Mouse (Mus musculus) heart, embryonic 14.5 days (tissue): ENCODE data around the gene B3gnt6. TPM values are rescaled to one million over a fixed set of nuclear protein-coding genes. Genes with fewer than 3 reads are reported as not detected.
A peak's percentile ranks its signal among the peaks of the same experiment; 100 is the strongest.

Source experiments
- ATAC-seq: fragments of 200-750 bp; cut with Nextera tagmentation; 2 replicates; pipeline ENCODE4 v1.8.0; 2017; ENCODE audit warnings: low read depth, moderate TSS enrichment; ENCODE audit not compliant: insufficient number of reproducible peaks, insufficient read depth, low FRiP score
- H3K27ac ChIP-seq, 2 experiments: fragments of 200-500 bp in 1 of 2; fragments of 300-500 bp in 1 of 2; sonication (generic) in 1 of 2; replicated peaks in 1 of 2; 2 replicates each; pipeline ENCODE4 v1.5.1; 2012 to 2014; ENCODE audit warnings: low read depth in 2 of 2, low read length in 2 of 2, control low read depth in 1 of 2, mild to moderate bottlenecking in 1 of 2, mixed read lengths in 1 of 2; ENCODE audit not compliant: control insufficient read depth in 1 of 2, insufficient read depth in 1 of 2
- H3K27me3 ChIP-seq: fragments of 300-500 bp; sonication (generic); 2 replicates; pipeline ENCODE4 v1.6.1; 2014; ENCODE audit warnings: mild to moderate bottlenecking, low read length, control low read depth; ENCODE audit not compliant: control insufficient read depth, insufficient read depth
- H3K36me3 ChIP-seq: fragments of 300-500 bp; sonication (generic); 2 replicates; pipeline ENCODE4 v1.6.1; 2014; ENCODE audit warnings: mild to moderate bottlenecking, control low read depth, low read length, mixed read lengths; ENCODE audit not compliant: control insufficient read depth, insufficient read depth
- H3K4me1 ChIP-seq, 2 experiments: fragments of 200-500 bp in 1 of 2; fragments of 300-500 bp in 1 of 2; sonication (generic) in 1 of 2; 2 replicates each; pipeline ENCODE4 v1.6.1; 2012 to 2014; ENCODE audit warnings: low read length in 2 of 2, control low read depth in 1 of 2, mixed read lengths in 1 of 2; ENCODE audit not compliant: control insufficient read depth in 2 of 2, insufficient read depth in 2 of 2
- H3K4me2 ChIP-seq: fragments of 300-500 bp; sonication (generic); 2 replicates; pipeline ENCODE4 v1.6.1; 2014; ENCODE audit warnings: mild to moderate bottlenecking, low read length
- H3K4me3 ChIP-seq, 2 experiments: fragments of 200-500 bp in 1 of 2; fragments of 300-500 bp in 1 of 2; sonication (generic) in 1 of 2; 2 replicates each; pipeline ENCODE4 v1.5.1; 2012 to 2014; ENCODE audit warnings: low read length in 2 of 2, mild to moderate bottlenecking in 2 of 2, control low read depth in 1 of 2, low read depth in 1 of 2, moderate library complexity in 1 of 2; ENCODE audit not compliant: control insufficient read depth in 1 of 2, insufficient read depth in 1 of 2
- H3K9ac ChIP-seq: fragments of 300-500 bp; sonication (generic); 2 replicates; pipeline ENCODE4 v1.6.1; 2014; ENCODE audit warnings: mild to moderate bottlenecking, low read length
- H3K9me3 ChIP-seq: fragments of 300-500 bp; sonication (generic); 2 replicates; pipeline ENCODE4 v1.6.1; 2016; ENCODE audit warnings: low read length, control low read depth; ENCODE audit not compliant: control insufficient read depth
- WGBS: fragments of 180-500 bp; shearing (Covaris S2); extraction: QIAGEN DNeasy Blood & Tissue Kit; methylation state at CpG from one replicate; pipeline ENCODE4 v1.1.7; 2014; 5-methylcytosine and 5-hydroxymethylcytosine counted together
- polyA plus RNA-seq: library from polyadenylated mRNA; unstranded; fragments of >200 nt; fragmentation: Nextera tagmentation; extraction: Ambion mirVana; gene quantifications from 2 replicates; pipeline ENCODE4 v1.2.1, GENCODE M21; 2014

The B3gnt6 gene
- polyA plus RNA-seq, 1 experiment from 2014 or later, result 0.11 TPM

DNA sequence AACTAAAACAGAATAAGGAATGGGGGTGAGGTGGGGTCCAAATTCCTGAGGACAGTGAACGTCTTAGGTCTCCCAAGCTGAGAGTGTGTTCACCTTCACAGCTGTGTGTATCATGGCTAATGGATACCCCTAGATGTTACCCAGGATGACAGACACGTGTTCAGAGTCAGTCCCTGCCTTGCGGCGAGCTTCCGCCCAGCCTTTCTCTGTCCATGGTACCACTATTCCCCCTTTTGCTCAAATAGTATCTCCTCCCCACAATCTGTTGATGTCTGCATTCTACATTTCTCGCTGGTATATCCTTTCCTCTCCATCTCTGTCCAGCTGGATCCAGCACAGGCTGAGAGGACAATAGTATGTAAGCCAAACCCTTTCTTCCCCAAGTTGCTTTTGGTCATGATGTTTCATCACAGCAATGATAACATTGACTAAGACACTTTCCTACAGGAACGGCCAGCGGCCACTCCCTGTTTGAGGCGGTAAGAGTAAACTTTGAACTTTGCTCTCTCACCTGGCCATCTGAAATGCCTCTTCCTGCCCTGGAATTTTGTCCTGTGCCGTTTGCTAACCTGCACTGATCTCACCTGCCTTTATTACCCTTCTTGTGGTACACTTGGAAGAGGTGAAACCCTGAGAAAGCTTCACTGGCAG is 4.0 kb downstream of the B3gnt6 start:
- H3K4me1 ChIP-seq, result peaks cover 7 to 13% of the 10 kb centered on the region in 2 experiments; a peak in 3 of 4 replicates
- 29% methylated on average over 10 of the region's 10 CpGs for WGBS
- no peak overlapping the region for H3K27ac ChIP-seq
- H3K4me3 ChIP-seq, result no peak overlapping the region
- no peaks in the 10 kb centered on the region for H3K9me3 ChIP-seq
- no peaks in the 10 kb centered on the region for H3K36me3 ChIP-seq
- no peak for ATAC-seq
- H3K9ac ChIP-seq, result no peak overlapping the region
- H3K4me2 ChIP-seq, result no peak overlapping the region
- H3K27me3 ChIP-seq, result peaks cover 39% of the 10 kb centered on the region

DNA sequence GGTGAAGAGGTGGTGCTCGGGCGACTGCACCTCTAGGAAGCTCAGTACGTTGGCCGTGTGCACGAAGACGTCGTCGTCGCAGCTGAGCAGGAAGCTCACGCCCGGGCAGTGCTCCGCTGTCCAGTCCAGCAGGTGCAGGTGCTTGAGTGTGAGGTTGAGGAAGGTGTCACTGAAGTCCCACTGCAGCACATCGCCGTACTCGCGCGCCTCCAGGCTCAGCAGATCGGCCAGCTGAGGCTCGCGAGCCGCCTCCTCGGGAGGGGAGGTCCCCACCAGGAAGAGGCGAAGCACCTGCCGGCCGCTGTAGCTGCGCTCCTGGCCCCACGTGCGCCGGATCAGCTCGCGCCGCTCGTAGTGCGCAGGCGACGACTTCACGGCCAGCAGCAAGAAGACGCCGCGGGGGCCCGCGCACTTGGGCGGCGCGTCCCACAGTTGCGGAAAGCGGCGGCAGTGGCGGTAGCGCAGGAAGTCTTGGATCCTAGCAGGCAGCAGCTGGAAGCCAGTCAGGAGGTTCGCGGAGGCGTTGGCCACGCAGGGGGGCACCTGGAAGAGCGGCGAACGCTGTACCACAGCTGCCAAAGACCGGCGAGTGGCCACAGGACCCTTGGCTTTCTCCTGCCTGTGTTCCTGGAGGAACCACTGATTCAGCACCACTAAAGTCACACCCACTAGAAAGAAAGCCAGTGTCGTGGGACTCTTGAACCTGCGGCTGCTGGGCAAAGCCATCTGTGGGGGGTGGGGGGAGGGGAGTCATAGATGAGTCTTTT is 5.1 kb downstream of the B3gnt6 start:
- no peak for ATAC-seq
- H3K9ac ChIP-seq, result 0 out of 2 replicates have a peak overlapping the region, but pooled peaks have one; percentile 16
- peaks cover 39% of the 10 kb centered on the region for H3K27me3 ChIP-seq
- H3K4me3 ChIP-seq, result peak overlapping the region; percentile 23 to 41
- no peaks in the 10 kb centered on the region for H3K36me3 ChIP-seq
- peaks cover 7 to 13% of the 10 kb centered on the region in 2 experiments; a peak in 3 of 4 replicates for H3K4me1 ChIP-seq
- H3K4me2 ChIP-seq, result peak overlapping the region; percentile 77
- no peak overlapping the region for H3K27ac ChIP-seq
- H3K9me3 ChIP-seq, result no peaks in the 10 kb centered on the region
- 1% methylated on average over 60 of the region's 61 CpGs for WGBS

DNA sequence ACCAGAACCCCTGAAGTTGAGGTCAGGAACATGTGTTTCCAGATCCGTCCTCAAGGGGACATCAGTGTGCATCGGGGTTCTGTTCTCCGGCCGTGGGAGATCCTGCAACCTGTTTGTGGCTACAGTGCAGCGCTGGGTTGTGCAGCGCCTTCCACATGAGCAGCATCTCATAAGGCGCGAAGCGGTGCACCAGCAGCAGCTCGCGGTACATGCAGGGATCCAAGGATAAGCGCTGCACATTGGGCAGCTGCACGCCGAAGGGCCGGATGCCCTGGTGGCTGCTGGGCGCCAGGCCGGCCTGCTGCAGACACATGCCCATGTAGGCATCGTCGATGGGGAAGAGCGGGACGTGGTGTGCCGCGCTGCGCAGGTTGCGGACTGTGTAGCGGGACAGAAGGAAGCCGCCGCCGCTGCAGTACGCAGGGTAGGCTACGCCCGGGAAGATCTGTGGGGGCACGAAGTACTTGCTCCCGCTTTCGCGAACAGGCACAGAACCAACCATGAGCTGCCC is 5.7 kb downstream of the B3gnt6 start:
- no peak for ATAC-seq

DNA sequence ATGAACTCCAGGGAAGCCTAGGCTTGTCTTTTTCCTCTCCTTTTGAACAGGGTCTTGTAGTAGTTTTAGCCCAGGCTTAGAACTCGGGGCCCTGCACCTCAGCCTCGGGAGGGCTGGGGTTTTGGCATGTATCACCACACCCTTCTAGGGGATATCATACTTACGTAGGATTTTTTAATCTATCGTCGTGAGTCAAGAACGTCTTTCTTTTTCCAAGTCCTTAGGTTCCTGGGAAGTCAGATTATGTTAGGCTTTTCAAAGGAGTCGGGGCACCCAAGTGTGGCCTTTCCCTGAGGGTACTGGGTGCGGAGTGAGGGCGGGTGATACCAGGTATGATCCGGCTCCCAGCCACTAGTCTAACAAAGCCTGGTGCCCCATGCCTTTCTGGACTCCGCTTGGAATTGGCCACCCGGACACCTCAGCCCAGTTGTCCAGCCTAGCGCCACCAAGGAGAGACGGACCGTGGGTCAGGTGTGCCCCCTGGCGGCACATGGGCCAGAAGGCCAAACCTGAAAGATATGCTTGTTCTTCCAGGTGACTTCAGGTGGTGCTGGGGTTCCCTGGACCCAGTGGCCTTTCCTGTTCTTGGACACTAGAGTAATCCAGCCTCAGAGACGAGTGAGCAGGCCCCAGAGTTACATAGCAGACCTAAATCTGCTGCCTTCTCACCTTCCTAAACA is 7.6 kb downstream of the B3gnt6 start:
- no peak for ATAC-seq
- H3K4me1 ChIP-seq, result peaks cover 7 to 13% of the 10 kb centered on the region in 2 experiments; a peak in 3 of 4 replicates
- 58% methylated on average over 17 of the region's 17 CpGs for WGBS
- H3K9ac ChIP-seq, result no peak overlapping the region
- H3K27me3 ChIP-seq, result peaks cover 39% of the 10 kb centered on the region
- no peak overlapping the region for H3K4me2 ChIP-seq
- no peaks in the 10 kb centered on the region for H3K9me3 ChIP-seq
- no peak overlapping the region for H3K4me3 ChIP-seq
- H3K27ac ChIP-seq, result no peak overlapping the region
- no peaks in the 10 kb centered on the region for H3K36me3 ChIP-seq

More for the DNA sequence above, 5.7 kb downstream of the B3gnt6 start:
- H3K4me3 ChIP-seq, result peak overlapping the region; percentile 23 to 41
- no peaks in the 10 kb centered on the region for H3K36me3 ChIP-seq
- peak overlapping the region; percentile 77 for H3K4me2 ChIP-seq
- no peak overlapping the region for H3K27ac ChIP-seq
- no peaks in the 10 kb centered on the region for H3K9me3 ChIP-seq
- H3K27me3 ChIP-seq, result peaks cover 39% of the 10 kb centered on the region
- WGBS, result 7% methylated on average over 36 of the region's 36 CpGs
- H3K9ac ChIP-seq, result no peak overlapping the region
- H3K4me1 ChIP-seq, result peaks cover 7 to 13% of the 10 kb centered on the region in 2 experiments; a peak in 3 of 4 replicates

DNA sequence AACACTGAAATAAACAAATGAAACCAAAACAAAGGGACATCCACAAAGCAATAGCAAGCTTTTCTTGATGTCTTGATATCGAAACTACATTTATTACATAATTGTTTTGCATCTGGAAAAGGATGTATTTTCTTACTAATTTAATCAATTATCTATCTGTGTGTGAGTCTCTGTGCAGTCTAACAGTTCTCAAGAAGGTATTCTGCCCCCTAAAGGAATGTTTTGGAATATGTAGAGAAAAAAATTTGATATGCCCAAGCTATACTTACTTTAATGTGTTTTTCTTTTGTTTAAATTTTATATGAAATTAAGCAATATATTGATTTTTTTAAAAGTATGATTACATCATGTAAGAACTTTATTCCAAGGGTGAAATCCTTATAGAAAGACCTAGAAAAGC is 8.7 kb downstream of the B3gnt6 start:
- no peak for ATAC-seq
- H3K4me3 ChIP-seq, result no peak overlapping the region
- no peaks in the 10 kb centered on the region for H3K36me3 ChIP-seq
- no peak overlapping the region for H3K4me2 ChIP-seq
- no peak overlapping the region for H3K9ac ChIP-seq
- H3K27ac ChIP-seq, result no peak overlapping the region
- H3K9me3 ChIP-seq, result no peaks in the 10 kb centered on the region
- H3K27me3 ChIP-seq, result peaks cover 37% of the 10 kb centered on the region
- 65% methylated on average over 1 of the region's 1 CpGs for WGBS
- peaks cover 7 to 13% of the 10 kb centered on the region in 2 experiments; a peak in 3 of 4 replicates for H3K4me1 ChIP-seq

DNA sequence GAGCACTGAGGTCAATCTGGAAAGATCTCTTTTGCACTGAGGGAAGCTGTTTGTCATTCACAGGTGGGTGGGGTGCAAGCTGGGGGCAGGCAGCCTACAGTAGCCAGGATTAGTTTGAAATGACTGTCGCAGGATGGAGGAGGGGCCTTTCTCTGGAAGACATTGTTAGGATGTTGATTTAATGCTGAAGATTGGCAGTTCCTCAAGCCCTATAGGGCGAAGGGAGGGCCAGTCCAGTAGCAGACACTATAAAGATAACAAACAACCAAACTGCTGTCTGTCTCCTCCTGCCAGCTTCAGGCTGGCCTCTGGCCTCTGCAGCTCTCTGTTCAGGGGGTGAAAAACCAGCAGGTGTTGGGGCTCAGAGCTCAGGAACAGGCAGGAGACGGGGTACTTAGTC is 9.5 kb downstream of the B3gnt6 start:
- H3K9me3 ChIP-seq, result no peaks in the 10 kb centered on the region
- H3K27ac ChIP-seq, result no peak overlapping the region
- no peak overlapping the region for H3K4me2 ChIP-seq
- H3K36me3 ChIP-seq, result no peaks in the 10 kb centered on the region
- WGBS, result 36% methylated on average over 3 of the region's 3 CpGs
- no peak overlapping the region for H3K9ac ChIP-seq
- H3K27me3 ChIP-seq, result peaks cover 29% of the 10 kb centered on the region
- H3K4me1 ChIP-seq, result peaks cover 7 to 13% of the 10 kb centered on the region in 2 experiments; a peak in 3 of 4 replicates
- no peak for ATAC-seq
- no peak overlapping the region for H3K4me3 ChIP-seq

DNA sequence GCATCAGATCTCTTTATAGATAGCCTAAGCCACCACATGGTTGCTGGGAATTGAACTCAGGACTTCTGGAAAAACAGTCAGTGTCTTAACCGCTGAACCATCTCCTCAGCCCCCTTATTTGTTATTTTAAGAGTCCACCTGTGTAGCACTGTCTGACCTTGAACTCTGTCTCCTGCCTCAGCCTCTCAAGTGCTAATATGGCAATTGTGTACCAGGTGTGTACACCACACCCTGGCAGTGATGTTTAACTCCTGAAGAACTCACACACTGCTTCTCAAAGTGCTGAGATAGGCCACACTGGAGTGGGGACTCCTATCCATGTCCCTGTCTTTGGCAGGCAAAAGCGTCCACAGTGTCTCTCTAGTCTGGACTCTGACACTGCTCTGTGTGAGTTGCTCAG is 10.6 kb downstream of the B3gnt6 start:
- no peaks in the 10 kb centered on the region for H3K9me3 ChIP-seq
- WGBS, result 80% methylated on average over 2 of the region's 2 CpGs

More for the DNA sequence above, 10.6 kb downstream of the B3gnt6 start:
- Histone ChIP-seq H3K36me3 (no peaks in the 10 kb centered on the region), H3K27me3 (peaks cover 18% of the 10 kb centered on the region), H3K4me2 (no peak overlapping the region), H3K4me3 (no peak overlapping the region), H3K9ac (no peak overlapping the region), H3K27ac (no peak overlapping the region), H3K4me1 (peaks cover 3 to 4% of the 10 kb centered on the region in 2 experiments; a peak in 3 of 4 replicates)
- ATAC-seq, result no peak
